Mouse (Mus musculus): Measurements from ENCODE around the gene Gm45062. TPM values are rescaled to one million over a fixed set of nuclear protein-coding genes. Genes with fewer than 3 reads are reported as not detected.

Gm45062 gene
- polyA plus RNA-seq, 1 experiment from 2014 or later, result 20.3 TPM

GRCm38 (mm10) chr6:8631362-8631761, 372.1 kb downstream of the Gm45062 start:
- ATAC-seq (ENCODE audit: low FRiP score, low read depth), result no peak
- 71% methylated on average over 8 of the region's 8 CpGs for WGBS
- Histone ChIP-seq H3K36me3 (no peaks in the 10 kb centered on the region), H3K27me3 (replicated peaks) (no peaks in the 10 kb centered on the region), H3K4me2 (replicated peaks) (no peak overlapping the region), H3K9ac (no peak overlapping the region), H3K4me1 (no peaks in the 10 kb centered on the region), H3K27ac (no peak overlapping the region), H3K4me3 (no peak overlapping the region), H3K9me3 (no peaks in the 10 kb centered on the region)

DNA sequence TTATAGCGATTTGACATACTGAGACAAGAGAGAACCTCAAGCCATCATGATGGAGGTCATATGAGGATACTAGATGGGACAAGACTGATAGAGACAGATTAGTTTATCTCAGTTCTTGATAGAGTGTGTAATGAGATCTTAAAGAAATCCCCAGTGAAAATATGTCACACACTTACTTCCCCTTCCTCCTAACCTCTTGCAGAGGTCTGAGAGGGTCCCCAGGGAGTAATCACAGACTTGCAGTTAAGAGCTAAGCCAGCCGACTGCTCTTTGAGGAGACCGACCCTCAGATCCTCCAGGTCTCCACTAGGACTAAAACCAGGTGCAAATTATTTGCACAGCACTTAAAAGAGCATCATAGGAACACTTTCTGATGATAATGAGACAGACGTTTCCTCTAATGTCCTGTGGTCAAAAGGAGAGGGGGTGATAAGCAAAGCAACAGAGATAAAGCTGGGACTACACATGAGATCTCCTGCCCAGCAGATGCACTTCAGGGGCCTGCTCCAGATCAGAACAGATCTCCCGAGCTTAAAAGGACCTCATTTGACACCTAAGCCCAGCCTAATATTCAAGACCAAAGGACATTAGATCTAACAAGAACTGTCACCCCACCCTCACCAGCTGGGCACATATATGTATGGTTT, 372.9 kb downstream of the Gm45062 start:
- Histone ChIP-seq H3K27ac (no peak overlapping the region), H3K4me2 (replicated peaks) (no peak overlapping the region), H3K27me3 (replicated peaks) (no peaks in the 10 kb centered on the region), H3K4me1 (no peaks in the 10 kb centered on the region), H3K4me3 (no peak overlapping the region), H3K9ac (no peak overlapping the region), H3K9me3 (no peaks in the 10 kb centered on the region), H3K36me3 (no peaks in the 10 kb centered on the region)
- no peak for ATAC-seq (ENCODE audit: low FRiP score, low read depth)
- 75% methylated on average over 5 of the region's 5 CpGs for WGBS

DNA sequence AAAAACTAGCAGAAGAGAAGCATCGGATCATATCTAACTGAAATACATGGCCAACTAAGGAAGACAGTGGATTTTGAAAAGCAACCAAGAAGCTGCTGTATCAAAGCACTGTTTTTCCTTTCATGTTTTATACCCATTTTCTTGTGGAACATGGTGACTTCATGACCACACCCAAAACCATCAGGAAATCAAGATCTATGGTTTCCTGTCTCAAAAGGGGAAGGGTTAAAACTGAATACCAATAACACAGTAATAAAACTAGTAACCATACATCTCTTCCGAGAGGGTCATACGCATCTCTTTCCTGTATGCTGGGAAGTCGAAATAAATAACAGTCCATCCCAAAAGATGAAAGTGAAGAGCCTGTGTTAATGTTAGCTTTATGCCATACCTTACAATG, 373.5 kb downstream of the Gm45062 start:
- H3K9ac ChIP-seq, result no peak overlapping the region
- no peak overlapping the region for H3K4me2 ChIP-seq (replicated peaks)
- H3K4me3 ChIP-seq, result no peak overlapping the region
- no peak overlapping the region for H3K27ac ChIP-seq
- 96% methylated on average over 4 of the region's 4 CpGs for WGBS
- no peaks in the 10 kb centered on the region for H3K9me3 ChIP-seq
- H3K36me3 ChIP-seq, result no peaks in the 10 kb centered on the region
- H3K4me1 ChIP-seq, result no peaks in the 10 kb centered on the region
- no peaks in the 10 kb centered on the region for H3K27me3 ChIP-seq (replicated peaks)
- no peak for ATAC-seq (ENCODE audit: low FRiP score, low read depth)

GRCm38 (mm10) chr6:8638122-8638521, 378.9 kb downstream of the Gm45062 start:
- H3K4me1 ChIP-seq, result no peaks in the 10 kb centered on the region
- H3K4me3 ChIP-seq, result no peak overlapping the region
- H3K27ac ChIP-seq, result no peak overlapping the region
- no peaks in the 10 kb centered on the region for H3K36me3 ChIP-seq
- WGBS, result 89% methylated on average over 4 of the region's 4 CpGs
- no peak for ATAC-seq (ENCODE audit: low FRiP score, low read depth)
- H3K9me3 ChIP-seq, result no peaks in the 10 kb centered on the region
- no peak overlapping the region for H3K9ac ChIP-seq
- no peak overlapping the region for H3K4me2 ChIP-seq (replicated peaks)
- H3K27me3 ChIP-seq (replicated peaks), result no peaks in the 10 kb centered on the region

DNA sequence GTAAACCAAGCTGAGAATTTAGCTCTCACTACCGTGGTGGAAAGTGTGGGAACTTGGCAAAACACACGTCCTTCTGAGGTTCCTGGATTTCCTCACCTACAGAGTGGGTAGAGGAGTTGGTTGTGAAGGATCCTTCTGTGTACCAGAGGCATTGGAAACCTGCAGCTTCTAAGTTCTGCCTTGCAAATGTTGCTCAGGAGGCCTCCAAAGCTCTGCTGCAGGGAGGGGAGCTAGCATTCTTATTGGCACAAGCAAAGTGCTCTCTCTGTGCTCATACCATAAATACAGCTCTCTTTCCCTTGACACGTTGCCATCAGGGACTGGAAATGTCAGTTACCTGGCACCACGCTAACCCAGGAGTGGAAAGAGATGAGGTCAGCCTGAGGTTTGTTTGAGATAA, 379.6 kb downstream of the Gm45062 start:
- H3K27ac ChIP-seq, result no peak overlapping the region
- no peaks in the 10 kb centered on the region for H3K27me3 ChIP-seq (replicated peaks)
- no peak overlapping the region for H3K4me2 ChIP-seq (replicated peaks)
- no peaks in the 10 kb centered on the region for H3K36me3 ChIP-seq
- H3K9me3 ChIP-seq, result no peaks in the 10 kb centered on the region
- 90% methylated on average over 4 of the region's 4 CpGs for whole genome bisulfite sequencing
- no peak overlapping the region for H3K9ac ChIP-seq
- no peak overlapping the region for H3K4me3 ChIP-seq
- no peaks in the 10 kb centered on the region for H3K4me1 ChIP-seq
- no peak for ATAC-seq (ENCODE audit: low FRiP score, low read depth)

- Histone ChIP-seq H3K4me2 (replicated peaks) (no peak overlapping the region), H3K27ac (no peak overlapping the region), H3K36me3 (no peaks in the 10 kb centered on the region), H3K9me3 (no peaks in the 10 kb centered on the region), H3K4me3 (no peak overlapping the region), H3K27me3 (replicated peaks) (no peaks in the 10 kb centered on the region), H3K4me1 (no peaks in the 10 kb centered on the region), H3K9ac (no peak overlapping the region)
- 78% methylated on average over 2 of the region's 2 CpGs for WGBS
- ATAC-seq (ENCODE audit: low FRiP score, low read depth), result no peak
These were observed 380.3 kb downstream of the Gm45062 start for GRCm38 (mm10) chr6:8639526-8639925.

- Histone ChIP-seq H3K9ac (no peak overlapping the region), H3K4me1 (no peaks in the 10 kb centered on the region), H3K4me2 (replicated peaks) (no peak overlapping the region), H3K9me3 (no peaks in the 10 kb centered on the region), H3K27ac (no peak overlapping the region), H3K4me3 (no peak overlapping the region), H3K36me3 (no peaks in the 10 kb centered on the region), H3K27me3 (replicated peaks) (no peaks in the 10 kb centered on the region)
- WGBS, result 90% methylated on average over 5 of the region's 5 CpGs
- no peak for ATAC-seq (ENCODE audit: low FRiP score, low read depth)
These were observed 381.6 kb downstream of the Gm45062 start for GRCm38 (mm10) chr6:8640863-8641262.

DNA sequence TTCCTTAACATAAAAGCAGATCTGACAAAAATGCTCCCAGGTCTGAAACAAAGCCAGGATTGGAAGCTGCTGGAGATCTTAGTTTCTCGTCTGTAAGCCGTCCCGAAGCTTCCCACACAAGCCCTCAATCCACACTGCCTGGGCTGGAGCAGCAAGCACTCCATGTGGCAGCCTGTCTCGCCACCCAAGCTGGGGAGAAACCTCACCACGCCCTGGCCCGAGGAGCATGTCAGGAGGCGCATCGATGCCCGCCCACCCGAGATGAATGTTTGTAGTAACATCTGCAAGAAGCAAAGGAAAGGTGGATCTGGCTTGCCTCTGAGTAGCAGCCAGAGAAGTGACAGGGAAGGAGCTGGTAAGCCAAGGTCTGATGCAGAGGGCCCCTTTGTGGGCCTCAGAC, 385.5 kb downstream of the Gm45062 start:
- no peak for ATAC-seq (ENCODE audit: low FRiP score, low read depth)
- no peak overlapping the region for H3K9ac ChIP-seq
- 86% methylated on average over 10 of the region's 10 CpGs for WGBS
- no peaks in the 10 kb centered on the region for H3K4me1 ChIP-seq
- no peaks in the 10 kb centered on the region for H3K9me3 ChIP-seq
- H3K27me3 ChIP-seq (replicated peaks), result no peaks in the 10 kb centered on the region
- H3K36me3 ChIP-seq, result no peaks in the 10 kb centered on the region
- no peak overlapping the region for H3K4me2 ChIP-seq (replicated peaks)
- no peak overlapping the region for H3K4me3 ChIP-seq
- no peak overlapping the region for H3K27ac ChIP-seq

DNA sequence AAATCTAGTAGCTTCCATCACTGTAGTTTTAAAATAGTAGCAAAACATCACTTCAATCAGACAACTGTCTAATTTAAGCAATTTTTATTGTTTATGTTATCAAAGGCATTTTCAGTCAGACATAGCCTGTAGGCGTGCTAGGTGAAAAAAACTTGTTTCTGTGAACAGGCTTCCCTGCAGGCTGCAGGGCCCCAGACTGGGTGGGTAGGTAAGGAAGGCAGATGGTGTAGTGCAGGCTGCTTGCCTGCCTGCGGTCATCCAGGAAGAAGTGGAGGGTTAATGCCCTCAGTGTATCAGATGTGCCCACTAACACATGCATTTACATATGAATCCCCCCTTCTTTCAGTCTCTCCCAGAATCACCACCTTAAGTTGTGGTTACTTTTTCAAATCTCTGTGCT, 386.5 kb downstream of the Gm45062 start:
- Histone ChIP-seq H3K9ac (no peak overlapping the region), H3K9me3 (no peaks in the 10 kb centered on the region), H3K4me1 (no peaks in the 10 kb centered on the region), H3K27ac (no peak overlapping the region), H3K27me3 (replicated peaks) (no peaks in the 10 kb centered on the region), H3K4me3 (no peak overlapping the region), H3K36me3 (no peaks in the 10 kb centered on the region), H3K4me2 (replicated peaks) (no peak overlapping the region)
- WGBS, result 48% methylated on average over 2 of the region's 2 CpGs
- no peak for ATAC-seq (ENCODE audit: low FRiP score, low read depth)

Other genes with a start within 250 kb of the Gm45062 start
- 0.50 and 1.3 TPM in 2 replicates for gene Col28a1, start 66.8 kb upstream of the Gm45062 start, polyA plus RNA-seq (2016; fragmentation: Nextera tagmentation; extraction: Ambion mirVana)
- gene Mios, start 50.2 kb upstream of the Gm45062 start, polyA plus RNA-seq (2016; fragmentation: Nextera tagmentation; extraction: Ambion mirVana), result 30.2 and 30.5 TPM in 2 replicates
- 124 and 136 TPM in 2 replicates for gene Rpa3, start 277 bp upstream of the Gm45062 start, polyA plus RNA-seq (2016; fragmentation: Nextera tagmentation; extraction: Ambion mirVana)
- 30.5 and 31.5 TPM in 2 replicates for gene Umad1, start 162 bp upstream of the Gm45062 start, polyA plus RNA-seq (2016; fragmentation: Nextera tagmentation; extraction: Ambion mirVana)

All from neural tube, embryonic 12.5 days (tissue).